Mouse (Mus musculus) gastrocnemius, postnatal 36 days (tissue): ENCODE results near the gene Lmntd1. TPM values are rescaled to one million over a fixed set of nuclear protein-coding genes. Genes with fewer than 3 reads are reported as not detected.
"Not testable (repeated sequence)": the region's sequence is repeated elsewhere in the genome, so short reads cannot be mapped to it uniquely, and the experiment has no call there.

Experiments
- DNase-seq, 2 experiments: peaks; one replicate each; pipeline ENCODE4 v3.0.0; 2022
- intact Hi-C: fragments of 180-260 bp; cut with DNase I; formaldehyde crosslinking; loops from one replicate; pipeline ENCODE4 v1.15.1; 2025
- total RNA-seq, 2 experiments: library from RNA; stranded (reverse); gene quantifications; 2 replicates each; pipeline ENCODE4 v1.2.3; 2021

The Lmntd1 gene
- total RNA-seq, 2 experiments from 2014 or later, result not detected

GRCm38 (mm10) chr6:145358001-145358400, 256.1 kb downstream of the Lmntd1 start:
- intact Hi-C loops, result no loop called here
- no peak for DNase-seq

- DNase-seq, result no peak
Measured at GRCm38 (mm10) chr6:145353806-145354205, 260.3 kb downstream of the Lmntd1 start.

GRCm38 (mm10) chr6:145352705-145353104, 261.4 kb downstream of the Lmntd1 start:
- intact Hi-C loops, result no loop called here
- DNase-seq, result no peak

More at GRCm38 (mm10) chr6:145353806-145354205, 260.3 kb downstream of the Lmntd1 start:
- intact Hi-C loops, result no loop called here

GRCm38 (mm10) chr6:145348196-145348915, 265.8 kb downstream of the Lmntd1 start:
- intact Hi-C loops, result no loop called here
- no peak for DNase-seq

GRCm38 (mm10) chr6:145347641-145348040, 266.5 kb downstream of the Lmntd1 start:
- DNase-seq, result no peak
- intact Hi-C loops, result no loop called here

- intact Hi-C loops, result no loop called here
- DNase-seq, result no peak
Measured at GRCm38 (mm10) chr6:145346789-145347557, 267.1 kb downstream of the Lmntd1 start.

- intact Hi-C loops, result no loop called here
- DNase-seq, result no peak
Measured at GRCm38 (mm10) chr6:145346305-145346704, 267.8 kb downstream of the Lmntd1 start.

- DNase-seq, result no peak
- intact Hi-C loops, result no loop called here
Measured at GRCm38 (mm10) chr6:145344719-145345118, 269.4 kb downstream of the Lmntd1 start.

GRCm38 (mm10) chr6:145343457-145343856, 270.7 kb downstream of the Lmntd1 start:
- intact Hi-C loops, result no loop called here

GRCm38 (mm10) chr6:145342836-145343235, 271.3 kb downstream of the Lmntd1 start:
- DNase-seq, result no peak
- intact Hi-C loops, result no loop called here

More at GRCm38 (mm10) chr6:145343457-145343856, 270.7 kb downstream of the Lmntd1 start:
- DNase-seq, result no peak

- peak; percentile 68 to 75 for DNase-seq
- intact Hi-C loops, result loop anchor here (2.0 kb wide), 2 partner anchors 91 to 99 kb away; partner anchors contain the start of gene Kras
Measured at GRCm38 (mm10) chr6:145341301-145342193, 272.6 kb downstream of the Lmntd1 start.

GRCm38 (mm10) chr6:145340657-145341146, 273.4 kb downstream of the Lmntd1 start:
- intact Hi-C loops, result loop anchor here (2.0 kb wide), 2 partner anchors 90 to 98 kb away; partner anchors contain the start of gene Kras

GRCm38 (mm10) chr6:145339956-145340656, 274.0 kb downstream of the Lmntd1 start:
- intact Hi-C loops, result loop anchor here (2.0 to 10.0 kb wide), 3 partner anchors 89 to 245 kb away; partner anchors contain the start of gene Kras
- peak; percentile 63 to 64 for DNase-seq

More at GRCm38 (mm10) chr6:145340657-145341146, 273.4 kb downstream of the Lmntd1 start:
- peak; percentile 92 to 95 for DNase-seq

GRCm38 (mm10) chr6:145338571-145339294, 275.4 kb downstream of the Lmntd1 start:
- intact Hi-C loops, result loop anchor here (10.0 kb wide), 1 partner anchor 244 kb away; no protein-coding TSS in a partner anchor
- DNase-seq, result no peak

- not testable (repeated sequence) for DNase-seq
- intact Hi-C loops, result loop anchor here (10.0 kb wide), 1 partner anchor 243 kb away; no protein-coding TSS in a partner anchor
Measured at GRCm38 (mm10) chr6:145337521-145337920, 276.6 kb downstream of the Lmntd1 start.

- intact Hi-C loops, result loop anchor here (10.0 kb wide), 1 partner anchor 241 kb away; no protein-coding TSS in a partner anchor
- DNase-seq, result peak in 1 of 2 experiments; percentile 15
Measured at GRCm38 (mm10) chr6:145335876-145336768, 278.0 kb downstream of the Lmntd1 start.

- intact Hi-C loops, result loop anchor here (10.0 kb wide), 1 partner anchor 239 kb away; no protein-coding TSS in a partner anchor
- no peak for DNase-seq
Measured at GRCm38 (mm10) chr6:145334211-145334610, 279.9 kb downstream of the Lmntd1 start.
